12 mouse cellular contexts compared by ENCODE assay signal in the genomic region with DNA sequence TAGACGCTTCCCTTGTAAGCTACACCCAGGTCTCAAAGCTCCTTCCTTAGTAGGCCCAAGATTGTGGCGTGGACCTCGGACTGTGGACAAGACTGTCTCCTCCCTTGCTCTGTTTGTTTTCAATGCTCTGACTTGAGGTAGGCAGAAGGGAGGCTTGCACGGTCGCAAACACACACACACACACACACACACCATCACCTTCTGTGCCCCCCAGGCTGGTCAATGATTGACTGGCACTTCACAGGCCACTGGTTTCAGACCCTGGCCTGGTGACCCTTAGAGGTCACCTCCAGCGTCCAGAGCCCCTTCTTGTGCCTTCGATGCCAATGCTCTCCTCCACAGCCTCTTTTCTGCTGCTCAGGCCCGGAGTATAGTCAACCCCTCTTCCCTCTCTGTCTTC. TPM values are rescaled to one million over a fixed set of nuclear protein-coding genes. Genes with fewer than 3 reads are reported as not detected.
DNase-seq lines count a peak whose midpoint lies in the region; ATAC-seq and TF ChIP-seq lines count a peak whose summit lies in the region.
"Had no signal": no experiment of that assay in that cellular context is flagged by ENCODE, and none has a peak within 500 bp of the region (broad histone marks: within the 10 kb centered on the region; RNA-seq: fewer than 3 reads in every experiment).

No protein-coding gene starts in this region.

- DNase-seq in heart, postnatal 4 days, result no peak
- no peak for DNase-seq in limb, embryonic 14.5 days (ENCODE audit: low spot score)
- DNase-seq in left cerebral cortex, adult 8-10 months (ENCODE audit: low spot score in 2 of 2), result no peak
- no peak for DNase-seq in cerebellum, adult 2 months
- DNase-seq: cerebellum, adult 11 months had no signal

- ATAC-seq in heart, embryonic 13.5 days (ENCODE audit: extremely low read depth, insufficient number of reproducible peaks, low FRiP score, low TSS enrichment), result no peak
- ATAC-seq in embryonic facial prominence, embryonic 12.5 days (ENCODE audit: insufficient number of reproducible peaks, insufficient read depth, low FRiP score, low TSS enrichment), result no peak
- ATAC-seq in intestine, postnatal 0 days, result peak; percentile 39
- no peak for ATAC-seq in limb, embryonic 14.5 days (ENCODE audit: low FRiP score, low read depth)
- ATAC-seq in inflammation-experienced regulatory T-cells, adult 6 months, result no peak

- H3K9me3 ChIP-seq in heart, embryonic 13.5 days, result no peaks in the 10 kb centered on the region
- no peaks in the 10 kb centered on the region for H3K9me3 ChIP-seq in embryonic facial prominence, embryonic 12.5 days
- no peaks in the 10 kb centered on the region for H3K9me3 ChIP-seq in intestine, postnatal 0 days (ENCODE audit: control insufficient read depth)
- no peaks in the 10 kb centered on the region for H3K9me3 ChIP-seq in limb, embryonic 14.5 days (ENCODE audit: control insufficient read depth, low read length)

- no peak for TF ChIP-seq CTCF in intestine, postnatal 0 days (IDR thresholded peaks at IDR 0.05; ENCODE audit: low read depth)
- TF ChIP-seq CTCF in cerebellum, adult 2 months (IDR thresholded peaks at IDR 0.05; ENCODE audit: borderline replicate concordance, insufficient read depth, low read depth, low read length), result no peak

- no peak for TF ChIP-seq POLR2A in limb, embryonic 14.5 days (IDR thresholded peaks at IDR 0.05; ENCODE audit: borderline replicate concordance, extremely low read depth, insufficient read depth, insufficient read length)
- no peak for TF ChIP-seq POLR2A in cerebellum, adult 2 months (IDR thresholded peaks at IDR 0.05; ENCODE audit: borderline replicate concordance, insufficient read depth, low read length)

- peaks cover 32% of the 10 kb centered on the region for H3K4me1 ChIP-seq in heart, embryonic 13.5 days
- H3K4me1 ChIP-seq in embryonic facial prominence, embryonic 12.5 days, result peaks cover 25% of the 10 kb centered on the region
- H3K4me1 ChIP-seq in intestine, postnatal 0 days (replicated peaks; ENCODE audit: control insufficient read depth, insufficient read depth, low read length), result 0 out of 2 replicates have a peak, but pooled peaks cover 4% of the 10 kb centered on the region
- H3K4me1 ChIP-seq in limb, embryonic 14.5 days (ENCODE audit: control insufficient read depth, insufficient read depth, low read length), result peaks cover 17% of the 10 kb centered on the region
- no peaks in the 10 kb centered on the region; the same call in 1 of the 2 replicates for H3K4me1 ChIP-seq in cerebellum, adult 2 months (ENCODE audit: control insufficient read depth, insufficient read depth, low read length)

- no peaks in the 10 kb centered on the region; the same call in 1 of the 2 replicates for H3K27me3 ChIP-seq in heart, embryonic 13.5 days (replicated peaks)
- peaks cover 4% of the 10 kb centered on the region; the same call in 1 of the 2 replicates for H3K27me3 ChIP-seq in embryonic facial prominence, embryonic 12.5 days
- H3K27me3 ChIP-seq in intestine, postnatal 0 days (replicated peaks; ENCODE audit: control insufficient read depth, insufficient read depth, low read length), result no peaks in the 10 kb centered on the region
- H3K27me3 ChIP-seq in limb, embryonic 14.5 days (ENCODE audit: control insufficient read depth, insufficient read depth, low read length), result no peaks in the 10 kb centered on the region
- H3K27me3 ChIP-seq in cerebellum, adult 2 months (ENCODE audit: control insufficient read depth, insufficient read depth, low read length), result peaks cover 6% of the 10 kb centered on the region; the same call in 1 of the 2 replicates

- H3K36me3 ChIP-seq in heart, embryonic 13.5 days, result no peaks in the 10 kb centered on the region
- no peaks in the 10 kb centered on the region for H3K36me3 ChIP-seq in embryonic facial prominence, embryonic 12.5 days
- H3K36me3 ChIP-seq in intestine, postnatal 0 days (ENCODE audit: control insufficient read depth, insufficient read depth), result no peaks in the 10 kb centered on the region
- no peaks in the 10 kb centered on the region for H3K36me3 ChIP-seq in limb, embryonic 14.5 days (ENCODE audit: control insufficient read depth, insufficient read depth, low read length)

- peak overlapping the region; percentile 57 for H3K4me2 ChIP-seq in heart, embryonic 13.5 days
- peak overlapping the region; percentile 42 for H3K4me2 ChIP-seq in embryonic facial prominence, embryonic 12.5 days (replicated peaks)
- H3K4me2 ChIP-seq in intestine, postnatal 0 days (replicated peaks; ENCODE audit: low read depth), result peak overlapping the region; percentile 48
- H3K4me2 ChIP-seq in limb, embryonic 14.5 days (replicated peaks; ENCODE audit: low read depth, low read length, severe bottlenecking), result peak overlapping the region; percentile 35

- 51% methylated on average over 8 of the region's 8 CpGs for WGBS in heart, embryonic 13.5 days
- 43% methylated on average over 8 of the region's 8 CpGs for WGBS in embryonic facial prominence, embryonic 12.5 days
- WGBS in intestine, postnatal 0 days, result 32% methylated on average over 8 of the region's 8 CpGs
- 57% methylated on average over 8 of the region's 8 CpGs for WGBS in limb, embryonic 14.5 days
- 64% methylated on average over 8 of the region's 8 CpGs for WGBS in cerebellum, adult 2 months

- H3K4me3 ChIP-seq in heart, embryonic 13.5 days, result peak overlapping the region; percentile 20
- peak overlapping the region; percentile 4; the same call in 1 of the 2 replicates for H3K4me3 ChIP-seq in embryonic facial prominence, embryonic 12.5 days
- no peak overlapping the region for H3K4me3 ChIP-seq in intestine, postnatal 0 days (ENCODE audit: low read depth, low read length)
- H3K4me3 ChIP-seq in limb, embryonic 14.5 days (replicated peaks; ENCODE audit: low read length), result peak overlapping the region; percentile 11; the same call in 1 of the 2 replicates
- H3K4me3 ChIP-seq in cerebellum, adult 2 months (replicated peaks; ENCODE audit: insufficient read depth, low read depth, low read length), result no peak overlapping the region

- peak overlapping the region; percentile 73 for H3K9ac ChIP-seq in heart, embryonic 13.5 days
- peak overlapping the region; percentile 33; the same call in 1 of the 2 replicates for H3K9ac ChIP-seq in embryonic facial prominence, embryonic 12.5 days
- H3K9ac ChIP-seq in intestine, postnatal 0 days (ENCODE audit: low read depth, low read length), result 0 out of 2 replicates have a peak overlapping the region, but pooled peaks have one; percentile 22
- peak overlapping the region; percentile 47 for H3K9ac ChIP-seq in limb, embryonic 14.5 days (ENCODE audit: low read depth, low read length, severe bottlenecking)

- peak overlapping the region; percentile 69 for H3K27ac ChIP-seq in heart, embryonic 13.5 days (replicated peaks)
- H3K27ac ChIP-seq in embryonic facial prominence, embryonic 12.5 days, result peak overlapping the region; percentile 41; the same call in 1 of the 2 replicates
- H3K27ac ChIP-seq in intestine, postnatal 0 days (ENCODE audit: low read depth, low read length), result peak overlapping the region; percentile 66
- H3K27ac ChIP-seq in limb, embryonic 14.5 days (replicated peaks; ENCODE audit: low read depth, low read length), result peak overlapping the region; percentile 43
- H3K27ac ChIP-seq in cerebellum, adult 2 months (ENCODE audit: insufficient read depth, low read length), result no peak overlapping the region

RNA-seq across cellular contexts. Expression of gene Erbb2, which starts 3.4 kb away (rescaled TPM):
- polyA plus RNA-seq in heart, embryonic 13.5 days (2015; fragmentation: Nextera tagmentation; extraction: Ambion mirVana), result 48.1 and 49.0 TPM in 2 replicates
- total RNA-seq in heart, postnatal 4 days (2021), result 10 to 100 TPM; 24.1 to 27.0 TPM
- 47.4 and 49.4 TPM in 2 replicates for polyA plus RNA-seq in embryonic facial prominence, embryonic 12.5 days (2016; fragmentation: Nextera tagmentation; extraction: Ambion mirVana)
- 19.4 and 20.7 TPM in 2 replicates for polyA plus RNA-seq in intestine, postnatal 0 days (2015; fragmentation: Nextera tagmentation; extraction: Ambion mirVana)
- 51.1 and 64.3 TPM in 2 replicates for polyA plus RNA-seq in limb, embryonic 14.5 days (2012; rRNA removed)
- polyA plus RNA-seq in limb, embryonic 14.5 days (2014; fragmentation: Nextera tagmentation; extraction: Ambion mirVana), result 73.6 and 79.7 TPM in 2 replicates
- polyA plus RNA-seq in inflammation-experienced regulatory T-cells, adult 6 months (2017; shearing (Covaris generic)), result under 1 TPM in 2 of 3 experiments, not detected in 1; 0.13 to 0.68 TPM
- 1 to 10 TPM; 2.0 to 2.6 (median 2.3) TPM for total RNA-seq in left cerebral cortex, adult 8-10 months (2022)
- 1.6 and 1.8 TPM in 2 replicates for polyA plus RNA-seq in cerebellum, adult 2 months (2012; rRNA removed)

RNA-seq across cellular contexts. Expression of gene Pgap3, which starts 8.6 kb away (rescaled TPM):
- polyA plus RNA-seq in heart, embryonic 13.5 days (2015; fragmentation: Nextera tagmentation; extraction: Ambion mirVana), result 19.0 and 19.1 TPM in 2 replicates
- 10 to 100 TPM; 19.6 to 20.5 TPM for total RNA-seq in heart, postnatal 4 days (2021)
- polyA plus RNA-seq in embryonic facial prominence, embryonic 12.5 days (2016; fragmentation: Nextera tagmentation; extraction: Ambion mirVana), result 9.8 and 10.4 TPM in 2 replicates
- 14.7 and 15.1 TPM in 2 replicates for polyA plus RNA-seq in intestine, postnatal 0 days (2015; fragmentation: Nextera tagmentation; extraction: Ambion mirVana)
- 19.2 and 24.2 TPM in 2 replicates for polyA plus RNA-seq in limb, embryonic 14.5 days (2012; rRNA removed)
- 9.2 and 11.4 TPM in 2 replicates for polyA plus RNA-seq in limb, embryonic 14.5 days (2014; fragmentation: Nextera tagmentation; extraction: Ambion mirVana)
- 1 to 10 TPM; 7.0 to 8.2 (median 7.2) TPM for polyA plus RNA-seq in inflammation-experienced regulatory T-cells, adult 6 months (2017; shearing (Covaris generic))
- 10 to 100 TPM in 2 of 4 experiments, 1 to 10 TPM in 2; 8.5 to 11.1 (median 9.9) TPM for total RNA-seq in left cerebral cortex, adult 8-10 months (2022)
- 13.2 and 14.1 TPM in 2 replicates for polyA plus RNA-seq in cerebellum, adult 2 months (2012; rRNA removed)

RNA-seq across cellular contexts. Expression of gene Pnmt, which starts 22.6 kb away (rescaled TPM):
- polyA plus RNA-seq in heart, embryonic 13.5 days (2015; fragmentation: Nextera tagmentation; extraction: Ambion mirVana), result 1.3 and 1.5 TPM in 2 replicates
- not detected for total RNA-seq in heart, postnatal 4 days (2021)
- polyA plus RNA-seq in embryonic facial prominence, embryonic 12.5 days (2016; fragmentation: Nextera tagmentation; extraction: Ambion mirVana), result 0.33 TPM in 1 of 2 replicates, not detected in the other
- polyA plus RNA-seq in intestine, postnatal 0 days (2015; fragmentation: Nextera tagmentation; extraction: Ambion mirVana), result not detected in 2 replicates
- 1.4 and 2.2 TPM in 2 replicates for polyA plus RNA-seq in limb, embryonic 14.5 days (2012; rRNA removed)
- 0.51 and 1.3 TPM in 2 replicates for polyA plus RNA-seq in limb, embryonic 14.5 days (2014; fragmentation: Nextera tagmentation; extraction: Ambion mirVana)
- polyA plus RNA-seq in inflammation-experienced regulatory T-cells, adult 6 months (2017; shearing (Covaris generic)), result not detected
- total RNA-seq in left cerebral cortex, adult 8-10 months (2022), result 1 to 10 TPM in 2 of 4 experiments, under 1 TPM in 2; 0.65 to 1.7 (median 0.96) TPM
- 0.26 and 0.40 TPM in 2 replicates for polyA plus RNA-seq in cerebellum, adult 2 months (2012; rRNA removed)
- total RNA-seq: layer of hippocampus, postnatal 10 days; monocyte, adult 5-6 weeks had no signal
- polyA plus RNA-seq: spleen, adult 2 months had no signal

RNA-seq across cellular contexts. Expression of gene Tcap, which starts 25.3 kb away (rescaled TPM):
- 159 and 184 TPM in 2 replicates for polyA plus RNA-seq in heart, embryonic 13.5 days (2015; fragmentation: Nextera tagmentation; extraction: Ambion mirVana)
- total RNA-seq in heart, postnatal 4 days (2021), result 100 to 1,000 TPM; 163 to 192 TPM
- polyA plus RNA-seq in embryonic facial prominence, embryonic 12.5 days (2016; fragmentation: Nextera tagmentation; extraction: Ambion mirVana), result 1.5 and 1.7 TPM in 2 replicates
- polyA plus RNA-seq in intestine, postnatal 0 days (2015; fragmentation: Nextera tagmentation; extraction: Ambion mirVana), result 0.44 and 0.69 TPM in 2 replicates
- polyA plus RNA-seq in limb, embryonic 14.5 days (2012; rRNA removed), result 12.3 and 13.2 TPM in 2 replicates
- 10.9 and 18.1 TPM in 2 replicates for polyA plus RNA-seq in limb, embryonic 14.5 days (2014; fragmentation: Nextera tagmentation; extraction: Ambion mirVana)
- not detected for polyA plus RNA-seq in inflammation-experienced regulatory T-cells, adult 6 months (2017; shearing (Covaris generic))
- 10 to 100 TPM in 2 of 4 experiments, 1 to 10 TPM in 2; 8.2 to 16.6 (median 12.1) TPM for total RNA-seq in left cerebral cortex, adult 8-10 months (2022)
- polyA plus RNA-seq in cerebellum, adult 2 months (2012; rRNA removed), result 0.95 and 1.3 TPM in 2 replicates
- total RNA-seq: monocyte, adult 5-6 weeks had no signal

RNA-seq across cellular contexts. Expression of gene Mien1, which starts 29.9 kb away (rescaled TPM):
- polyA plus RNA-seq in heart, embryonic 13.5 days (2015; fragmentation: Nextera tagmentation; extraction: Ambion mirVana), result 93.8 and 113 TPM in 2 replicates
- total RNA-seq in heart, postnatal 4 days (2021), result 10 to 100 TPM; 46.9 to 49.0 TPM
- 78.4 and 85.6 TPM in 2 replicates for polyA plus RNA-seq in embryonic facial prominence, embryonic 12.5 days (2016; fragmentation: Nextera tagmentation; extraction: Ambion mirVana)
- 264 and 265 TPM in 2 replicates for polyA plus RNA-seq in intestine, postnatal 0 days (2015; fragmentation: Nextera tagmentation; extraction: Ambion mirVana)
- polyA plus RNA-seq in limb, embryonic 14.5 days (2012; rRNA removed), result 44.8 and 48.5 TPM in 2 replicates
- polyA plus RNA-seq in limb, embryonic 14.5 days (2014; fragmentation: Nextera tagmentation; extraction: Ambion mirVana), result 84.8 and 86.8 TPM in 2 replicates
- polyA plus RNA-seq in inflammation-experienced regulatory T-cells, adult 6 months (2017; shearing (Covaris generic)), result 100 to 1,000 TPM; 148 to 198 (median 167) TPM
- total RNA-seq in left cerebral cortex, adult 8-10 months (2022), result 100 to 1,000 TPM in 2 of 4 experiments, 10 to 100 TPM in 2; 93.7 to 114 (median 102) TPM
- 182 and 183 TPM in 2 replicates for polyA plus RNA-seq in cerebellum, adult 2 months (2012; rRNA removed)

Comparison
In these comparisons a context has a peak if more than half of its experiments do, and no peak if none do; other contexts are left out.
1. H3K4me3 ChIP-seq: peak in heart, embryonic 13.5 days (single experiment), embryonic facial prominence, embryonic 12.5 days (single experiment) and limb, embryonic 14.5 days (single experiment); none in intestine, postnatal 0 days (single experiment) and cerebellum, adult 2 months (single experiment).
2. H3K9ac ChIP-seq: peak in every context shown above with its lines; median percentile 73 in heart, embryonic 13.5 days; 47 in limb, embryonic 14.5 days; 33 in embryonic facial prominence, embryonic 12.5 days; 22 in intestine, postnatal 0 days.
3. Peak in every context shown above with its lines, with median percentiles within 50 percentile points of each other: H3K4me2 ChIP-seq.